ENCODE assay signal across 14 mouse cellular contexts in the genomic region with DNA sequence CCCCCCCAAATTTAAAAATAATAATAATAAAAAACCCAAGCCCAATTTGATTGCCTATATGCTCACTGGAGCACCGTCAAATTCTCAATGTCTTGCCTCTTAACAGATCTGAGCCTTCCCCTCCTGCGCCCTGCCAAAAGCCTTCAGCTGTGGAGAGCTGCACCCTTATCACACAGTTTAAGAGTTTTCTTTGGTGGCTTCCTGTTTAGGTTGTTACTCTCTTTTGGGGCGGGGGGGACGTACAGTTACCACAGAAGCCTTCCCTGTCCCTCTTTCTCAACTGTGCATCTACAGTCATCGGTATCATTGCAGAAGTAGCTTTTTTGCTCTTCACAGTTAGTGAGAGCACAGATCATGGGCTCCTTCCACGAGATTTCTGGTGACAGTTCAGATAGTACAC.
"Had no signal": no experiment of that assay in that cellular context is flagged by ENCODE, and none has a peak within 500 bp of the region (broad histone marks: within the 10 kb centered on the region; RNA-seq: fewer than 3 reads in every experiment).

No protein-coding gene starts in this region.

- DNase-seq: kidney, adult 8-10 months; kidney, postnatal 36 days; left cerebral cortex, postnatal 4 days; lung, adult 18-20 months; right cerebral cortex, postnatal 4 days; spleen, adult 18-20 months had no signal

- H3K9ac ChIP-seq: limb, embryonic 13.5 days; liver, embryonic 14.5 days; midbrain, embryonic 12.5 days; neural tube, embryonic 15.5 days had no signal

- H3K27ac ChIP-seq: kidney, postnatal 0 days; limb, embryonic 13.5 days; liver, embryonic 14.5 days; midbrain, embryonic 12.5 days; neural tube, embryonic 15.5 days had no signal

- H3K36me3 ChIP-seq: limb, embryonic 13.5 days; neural tube, embryonic 15.5 days had no signal

- H3K9me3 ChIP-seq: limb, embryonic 13.5 days; megakaryocyte, embryonic 14.5 days; midbrain, embryonic 12.5 days; neural tube, embryonic 15.5 days had no signal

- H3K4me1 ChIP-seq: limb, embryonic 13.5 days; midbrain, embryonic 12.5 days had no signal

- H3K4me2 ChIP-seq: limb, embryonic 13.5 days; midbrain, embryonic 12.5 days; neural tube, embryonic 15.5 days had no signal

- ATAC-seq: inflammation-experienced regulatory T-cells, adult 6 months; intestine, postnatal 0 days had no signal

- H3K27me3 ChIP-seq: limb, embryonic 13.5 days; megakaryocyte, embryonic 14.5 days; midbrain, embryonic 12.5 days; neural tube, embryonic 15.5 days had no signal

- H3K4me3 ChIP-seq: limb, embryonic 13.5 days; midbrain, embryonic 12.5 days; neural tube, embryonic 15.5 days had no signal
